Mouse (Mus musculus) forebrain, postnatal 0 days (tissue): ENCODE data around the gene Mbl2. TPM values are rescaled to one million over a fixed set of nuclear protein-coding genes. Genes with fewer than 3 reads are reported as not detected.

ENCODE experiments used
- ATAC-seq: fragments of 200-750 bp; cut with Nextera tagmentation; 2 replicates; pipeline ENCODE4 v1.8.0; 2017; ENCODE audit warnings: mild to moderate bottlenecking, moderate library complexity
- DNase-seq: peaks from one replicate; pipeline ENCODE4 v3.0.0-alpha.2; 2015
- H3K27ac ChIP-seq: fragments of 300-500 bp; sonication (generic); 2 replicates; pipeline ENCODE4 v1.5.1; 2014; ENCODE audit warnings: low read depth, mild to moderate bottlenecking, antibody characterized with exemption, low read length, moderate library complexity, mixed read lengths
- H3K27me3 ChIP-seq: fragments of 300-500 bp; sonication (generic); 2 replicates; pipeline ENCODE4 v1.6.1; 2014; ENCODE audit warnings: mild to moderate bottlenecking, low read length, mixed read lengths; ENCODE audit not compliant: insufficient read depth
- H3K36me3 ChIP-seq: fragments of 300-500 bp; sonication (generic); 2 replicates; pipeline ENCODE4 v1.6.1; 2014; ENCODE audit warnings: mild to moderate bottlenecking, moderate library complexity; ENCODE audit not compliant: insufficient read depth
- H3K4me1 ChIP-seq: fragments of 300-500 bp; sonication (generic); 2 replicates; pipeline ENCODE4 v1.6.1; 2014; ENCODE audit warnings: antibody characterized with exemption; ENCODE audit not compliant: insufficient read depth
- H3K4me2 ChIP-seq: fragments of 300-500 bp; sonication (generic); 2 replicates; pipeline ENCODE4 v1.6.1; 2014; ENCODE audit warnings: low read depth, mild to moderate bottlenecking, moderate library complexity
- H3K4me3 ChIP-seq: fragments of 300-500 bp; sonication (generic); 2 replicates; pipeline ENCODE4 v1.5.1; 2014; ENCODE audit warnings: low read depth, low read length, mixed read lengths
- H3K9ac ChIP-seq: fragments of 300-500 bp; sonication (generic); 2 replicates; pipeline ENCODE4 v1.6.1; 2014; ENCODE audit warnings: mild to moderate bottlenecking
- H3K9me3 ChIP-seq: fragments of 300-500 bp; sonication (generic); 2 replicates; pipeline ENCODE4 v1.6.1; 2016; ENCODE audit warnings: low read length
- CTCF ChIP-seq: sonication (generic); IDR thresholded peaks from 2 replicates; pipeline ENCODE4 v1.5.1; 2016; ENCODE audit warnings: antibody characterized with exemption, control low read depth, low read depth
- WGBS: fragments of 180-500 bp; shearing (Covaris S2); extraction: QIAGEN DNeasy Blood & Tissue Kit; methylation state at CpG from one replicate; pipeline ENCODE4 v1.1.7; 2014; 5-methylcytosine and 5-hydroxymethylcytosine counted together
- microRNA-seq, 2 experiments: library from miRNA; unstranded; fragments of <30 nt; microRNA quantifications; one replicate each; pipeline ENCODE4; 2016
- polyA plus RNA-seq: library from polyadenylated mRNA; unstranded; fragments of >200 nt; fragmentation: Nextera tagmentation; extraction: Ambion mirVana; gene quantifications from 2 replicates; pipeline ENCODE4 v1.2.1, GENCODE M21; 2015
- total RNA-seq: library from RNA; depleted of rRNA; stranded (reverse); fragments of >200 nt; gene quantifications from 2 replicates; pipeline ENCODE4 v1.2.3, GENCODE M21; 2014; rRNA removed

Mbl2 gene
- total and polyA plus RNA-seq, 2 experiments from 2014 or later = not detected

- H3K36me3 ChIP-seq = no peaks in the 10 kb centered on the region
- TF ChIP-seq CTCF = no peak
- 81% methylated on average over 8 of the region's 8 CpGs for WGBS
- no peak overlapping the region for H3K9ac ChIP-seq
- DNase-seq = no peak
- H3K4me3 ChIP-seq = no peak overlapping the region
- no peaks in the 10 kb centered on the region for H3K27me3 ChIP-seq
- ATAC-seq = no peak
- no peak overlapping the region for H3K27ac ChIP-seq
- no peak overlapping the region for H3K4me2 ChIP-seq
- H3K9me3 ChIP-seq = no peaks in the 10 kb centered on the region
- no peaks in the 10 kb centered on the region for H3K4me1 ChIP-seq
These were observed 1.7 kb downstream of the Mbl2 start for GRCm38 (mm10) chr19:30234416-30234815.

GRCm38 (mm10) chr19:30247359-30247758 lies 14.6 kb downstream of the Mbl2 start:
- 19% methylated on average over 11 of the region's 11 CpGs for WGBS
- peak; percentile 60 for TF ChIP-seq CTCF
- no peak overlapping the region for H3K27ac ChIP-seq
- H3K4me2 ChIP-seq = no peak overlapping the region
- DNase-seq = no peak
- H3K9ac ChIP-seq = no peak overlapping the region
- no peaks in the 10 kb centered on the region for H3K36me3 ChIP-seq
- no peaks in the 10 kb centered on the region for H3K9me3 ChIP-seq
- no peaks in the 10 kb centered on the region for H3K4me1 ChIP-seq
- no peak overlapping the region for H3K4me3 ChIP-seq
- no peaks in the 10 kb centered on the region for H3K27me3 ChIP-seq
- ATAC-seq = no peak

DNA sequence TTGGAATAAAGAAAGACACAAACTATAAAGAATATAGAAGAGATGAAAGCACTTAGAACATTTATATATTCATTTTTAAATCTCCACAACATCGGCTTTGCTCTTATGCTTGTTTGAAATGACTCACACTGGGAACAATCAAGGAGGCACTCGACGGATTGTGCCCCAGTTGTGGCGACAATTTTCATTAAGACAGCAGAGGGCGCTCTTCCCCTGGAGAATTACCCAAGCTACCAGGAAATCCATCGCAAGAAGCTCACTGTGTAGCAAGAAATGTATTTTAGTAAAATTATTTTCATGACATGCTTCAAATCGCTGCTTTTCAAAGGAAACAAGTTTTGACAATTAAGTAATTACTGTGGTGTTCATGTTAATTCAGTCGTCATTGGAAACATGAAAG lies 16.1 kb downstream of the Mbl2 start:
- no peak overlapping the region for H3K27ac ChIP-seq
- H3K36me3 ChIP-seq = no peaks in the 10 kb centered on the region
- no peak overlapping the region for H3K4me3 ChIP-seq
- peak; percentile 87 for DNase-seq
- H3K27me3 ChIP-seq = no peaks in the 10 kb centered on the region
- peak; percentile 87 for TF ChIP-seq CTCF
- H3K9me3 ChIP-seq = no peaks in the 10 kb centered on the region
- 3% methylated on average over 8 of the region's 8 CpGs for WGBS
- ATAC-seq = peak; percentile 74; the same call in 1 of the 2 replicates
- no peak overlapping the region for H3K9ac ChIP-seq
- H3K4me1 ChIP-seq = no peaks in the 10 kb centered on the region
- H3K4me2 ChIP-seq = no peak overlapping the region

DNA sequence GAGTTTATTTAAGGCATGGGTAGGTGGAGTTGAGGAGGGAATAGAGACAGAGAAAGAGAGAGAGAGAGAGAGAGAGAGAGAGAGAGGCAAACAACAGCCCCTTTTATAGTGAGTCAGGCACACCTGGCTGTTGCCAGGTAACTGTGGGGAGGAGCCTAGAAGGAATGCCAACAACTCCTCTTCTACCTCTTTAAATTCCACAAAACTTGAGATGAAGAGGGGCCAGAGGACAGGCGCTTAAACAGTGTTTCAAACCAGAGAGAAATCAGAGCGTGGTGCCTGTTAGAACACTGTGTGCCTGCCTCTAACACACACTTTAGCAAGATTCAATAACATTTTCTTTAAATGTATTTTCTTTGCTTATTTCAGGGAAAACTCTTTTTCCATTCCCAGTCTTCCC lies 19.5 kb downstream of the Mbl2 start:
- WGBS = 61% methylated on average over 2 of the region's 2 CpGs
- Histone ChIP-seq H3K36me3 (no peaks in the 10 kb centered on the region), H3K27me3 (no peaks in the 10 kb centered on the region), H3K4me1 (no peaks in the 10 kb centered on the region), H3K4me3 (no peak overlapping the region), H3K9me3 (no peaks in the 10 kb centered on the region), H3K9ac (no peak overlapping the region), H3K27ac (no peak overlapping the region), H3K4me2 (no peak overlapping the region)
- ATAC-seq = no peak
- DNase-seq = no peak
- no peak for TF ChIP-seq CTCF

DNA sequence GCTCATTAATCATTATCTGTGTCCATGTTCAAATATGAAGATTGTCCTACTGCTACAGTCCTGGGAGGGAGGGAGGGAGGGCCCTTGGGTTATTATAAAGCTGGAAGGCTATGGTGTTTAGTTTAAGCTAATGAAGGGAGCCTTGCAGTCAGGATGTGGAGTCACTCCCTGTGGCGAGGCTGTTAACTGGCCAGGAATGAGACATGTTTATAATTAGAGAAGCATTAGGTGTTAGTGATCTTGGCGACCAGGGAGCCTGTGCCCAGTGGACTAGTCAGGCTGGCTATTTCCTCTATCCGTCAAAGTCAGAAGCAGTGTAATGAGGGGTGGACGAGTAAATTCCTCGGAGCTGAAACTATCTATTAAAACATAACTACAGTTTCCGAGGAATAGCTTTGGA lies 23.6 kb downstream of the Mbl2 start:
- Histone ChIP-seq H3K36me3 (no peaks in the 10 kb centered on the region), H3K4me1 (no peaks in the 10 kb centered on the region), H3K27me3 (no peaks in the 10 kb centered on the region), H3K9me3 (no peaks in the 10 kb centered on the region), H3K4me2 (no peak overlapping the region), H3K27ac (no peak overlapping the region), H3K9ac (no peak overlapping the region), H3K4me3 (no peak overlapping the region)
- DNase-seq (no peak), ATAC-seq (no peak)
- TF ChIP-seq CTCF = no peak
- 29% methylated on average over 6 of the region's 6 CpGs for WGBS

GRCm38 (mm10) chr19:30281125-30281524 lies 48.4 kb downstream of the Mbl2 start:
- Histone ChIP-seq H3K27ac (no peak overlapping the region), H3K27me3 (no peaks in the 10 kb centered on the region), H3K4me1 (no peaks in the 10 kb centered on the region), H3K9me3 (no peaks in the 10 kb centered on the region), H3K4me3 (no peak overlapping the region), H3K4me2 (no peak overlapping the region), H3K36me3 (no peaks in the 10 kb centered on the region), H3K9ac (no peak overlapping the region)
- 56% methylated on average over 5 of the region's 5 CpGs for WGBS
- TF ChIP-seq CTCF = no peak
- no peak for ATAC-seq
- DNase-seq = no peak

GRCm38 (mm10) chr19:30287899-30288490 lies 55.3 kb downstream of the Mbl2 start:
- TF ChIP-seq CTCF = no peak
- Histone ChIP-seq H3K27ac (no peak overlapping the region), H3K4me3 (no peak overlapping the region), H3K36me3 (no peaks in the 10 kb centered on the region), H3K4me2 (no peak overlapping the region), H3K27me3 (no peaks in the 10 kb centered on the region), H3K9me3 (no peaks in the 10 kb centered on the region), H3K4me1 (no peaks in the 10 kb centered on the region), H3K9ac (no peak overlapping the region)
- ATAC-seq (no peak), DNase-seq (no peak)
- WGBS = 44% methylated on average over 6 of the region's 6 CpGs

Small RNAs within 50 kb of the gene (microRNA-seq; reads per million reads assigned to microRNA genes)
- gene Gm24108 = 0 reads per million in 2 experiments

Other genes with a start within 250 kb of the Mbl2 start
- gene Trpd52l3, start 229.2 kb upstream of the Mbl2 start, total RNA-seq = not detected in 2 replicates
- not detected in 2 replicates for gene Trpd52l3, start 229.2 kb upstream of the Mbl2 start, polyA plus RNA-seq
- gene Uhrf2, start 202.4 kb upstream of the Mbl2 start, total RNA-seq = 77.8 and 79.0 TPM in 2 replicates
- 22.6 and 28.1 TPM in 2 replicates for gene Uhrf2, start 202.4 kb upstream of the Mbl2 start, polyA plus RNA-seq
- gene Gldc, start 57.5 kb upstream of the Mbl2 start, total RNA-seq = 10.5 and 12.7 TPM in 2 replicates
- 6.0 and 8.2 TPM in 2 replicates for gene Gldc, start 57.5 kb upstream of the Mbl2 start, polyA plus RNA-seq